Mouse (Mus musculus): ENCODE measurements at regions not wholly inside any gene's neighbourhood (a gene's known extent, or its start where the extent isn't known, plus 50 kb on each side); places are given as distances from the start of the nearest gene placed in this dataset.
A peak's percentile ranks its signal among the peaks of the same experiment; 100 is the strongest.
"Not testable (repeated sequence)": the region's sequence is repeated elsewhere in the genome, so short reads cannot be mapped to it uniquely, and the experiment has no call there.

DNA sequence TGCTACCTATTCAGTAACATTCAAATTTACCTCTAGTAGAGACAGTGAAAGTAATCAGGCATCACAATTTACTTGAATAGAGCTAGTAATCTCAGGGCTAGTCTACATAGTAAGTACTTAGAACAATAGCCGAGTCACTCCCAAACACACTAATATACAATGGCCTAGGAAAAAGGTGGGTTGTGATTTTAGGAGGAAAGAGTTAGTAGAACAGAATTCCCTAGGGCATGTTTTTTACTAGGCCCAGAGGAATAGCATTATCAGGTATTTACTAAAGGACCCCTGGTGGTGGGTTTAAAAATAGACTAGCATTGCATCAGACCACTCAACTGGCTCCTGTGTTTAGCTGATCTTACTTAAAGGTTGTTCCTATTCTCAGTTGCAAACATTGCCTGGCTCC lies 535.8 kb downstream of the Mat2b start:
- H3K27me3 ChIP-seq; H3K9me3 ChIP-seq; H3K4me1 ChIP-seq (replicated peaks); ATAC-seq; H3K4me2 ChIP-seq (replicated peaks); H3K4me3 ChIP-seq (replicated peaks); H3K36me3 ChIP-seq; H3K9ac ChIP-seq (replicated peaks); H3K27ac ChIP-seq: not testable (repeated sequence)
- WGBS: 95% methylated on average over 1 of the region's 1 CpGs

DNA sequence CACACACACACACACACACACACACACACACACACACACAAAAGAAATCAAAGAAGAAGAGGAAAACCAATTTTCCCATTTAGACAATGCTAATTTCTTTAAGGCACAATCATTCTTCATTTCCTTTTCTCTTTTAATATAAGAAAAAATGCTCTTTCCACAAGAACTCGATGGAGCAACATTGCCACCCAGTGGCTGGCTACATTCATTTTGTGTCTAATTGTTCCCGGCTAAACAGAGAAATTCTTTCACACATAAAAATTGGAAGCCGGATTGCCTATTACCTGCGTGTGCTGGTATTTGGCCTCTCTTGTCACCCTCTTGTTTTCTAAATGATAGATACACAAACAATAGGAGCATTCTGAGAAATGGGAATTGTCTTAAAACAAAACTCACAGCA lies 545.7 kb downstream of the Mat2b start:
- 18% methylated on average over 4 of the region's 4 CpGs for WGBS
- no peak for ATAC-seq
- Histone ChIP-seq H3K4me3 (replicated peaks) (no peak overlapping the region), H3K27me3 (no peaks in the 10 kb centered on the region), H3K27ac (peak overlapping the region; percentile 41; the same call in 1 of the 2 replicates), H3K4me2 (replicated peaks) (no peak overlapping the region), H3K9ac (replicated peaks) (no peak overlapping the region), H3K4me1 (replicated peaks) (peaks cover 3% of the 10 kb centered on the region; the same call in 1 of the 2 replicates), H3K36me3 (no peaks in the 10 kb centered on the region), H3K9me3 (no peaks in the 10 kb centered on the region)

DNA sequence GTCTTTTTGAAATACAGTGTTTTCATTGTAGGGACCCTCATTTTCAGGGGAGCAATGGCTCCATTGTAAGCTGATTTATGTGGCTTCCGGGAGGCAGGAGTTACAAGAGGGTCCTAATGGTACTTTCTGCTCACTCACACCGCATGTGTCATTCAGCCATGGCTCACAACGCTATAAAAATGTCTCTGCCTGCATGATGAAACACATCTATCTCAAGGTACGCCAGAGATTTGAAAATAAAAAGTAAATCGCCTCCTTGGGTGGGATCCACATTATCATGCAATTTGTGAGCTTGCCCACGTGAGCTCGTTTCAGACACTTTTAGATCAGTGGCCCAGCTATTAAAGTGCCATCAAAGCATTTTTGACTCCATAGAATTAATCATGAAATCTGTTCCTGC lies 557.2 kb downstream of the Mat2b start:
- Histone ChIP-seq H3K36me3 (no peaks in the 10 kb centered on the region), H3K9ac (replicated peaks) (no peak overlapping the region), H3K27ac (no peak overlapping the region), H3K4me1 (replicated peaks) (no peaks in the 10 kb centered on the region), H3K27me3 (no peaks in the 10 kb centered on the region), H3K9me3 (no peaks in the 10 kb centered on the region), H3K4me3 (replicated peaks) (no peak overlapping the region), H3K4me2 (replicated peaks) (no peak overlapping the region)
- WGBS: 77% methylated on average over 7 of the region's 7 CpGs
- ATAC-seq: no peak

DNA sequence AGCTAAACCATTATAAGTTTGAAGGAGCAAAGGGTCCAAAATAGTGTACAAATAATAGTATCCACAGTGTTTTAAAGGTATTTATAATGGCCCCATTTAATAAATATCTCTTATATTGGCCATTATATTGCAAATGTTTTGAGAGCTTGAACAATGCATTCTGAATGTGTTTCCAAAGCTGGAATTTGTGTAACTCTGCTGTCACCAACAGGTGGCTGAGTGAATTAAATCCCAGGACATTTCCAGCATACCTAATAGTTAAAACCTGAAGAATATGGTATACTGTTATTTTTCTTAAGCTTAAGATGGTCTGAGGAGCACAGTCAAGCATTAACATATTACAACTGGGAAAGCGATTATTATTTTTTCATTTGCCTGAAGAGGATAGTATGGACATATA lies 592.4 kb downstream of the Mat2b start:
- no peaks in the 10 kb centered on the region for H3K4me1 ChIP-seq (replicated peaks)
- no peak overlapping the region for H3K4me3 ChIP-seq (replicated peaks)
- H3K9me3 ChIP-seq: no peaks in the 10 kb centered on the region
- no peak overlapping the region for H3K4me2 ChIP-seq (replicated peaks)
- no peak for ATAC-seq
- H3K9ac ChIP-seq (replicated peaks): no peak overlapping the region
- H3K36me3 ChIP-seq: no peaks in the 10 kb centered on the region
- H3K27me3 ChIP-seq: no peaks in the 10 kb centered on the region
- WGBS: 95% methylated on average over 1 of the region's 1 CpGs
- H3K27ac ChIP-seq: no peak overlapping the region

DNA sequence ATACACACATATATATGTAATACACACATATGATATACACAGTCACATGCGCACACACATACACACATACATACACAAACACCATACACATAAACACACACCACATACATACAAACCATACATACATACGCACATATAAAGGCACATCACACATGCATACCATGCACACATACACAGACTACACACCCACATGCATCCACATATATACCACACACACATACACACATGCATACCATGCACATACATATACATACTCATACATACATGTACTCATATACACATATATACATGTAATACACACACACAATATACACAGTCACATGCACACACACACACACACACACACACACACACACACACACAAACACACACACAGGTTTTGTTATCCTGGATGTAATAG lies 620.7 kb downstream of the Mat2b start:
- 97% methylated on average over 2 of the region's 2 CpGs for WGBS
- Histone ChIP-seq H3K27ac (no peak overlapping the region), H3K4me3 (replicated peaks) (no peak overlapping the region), H3K4me2 (replicated peaks) (no peak overlapping the region), H3K4me1 (replicated peaks) (no peaks in the 10 kb centered on the region), H3K36me3 (no peaks in the 10 kb centered on the region), H3K9me3 (no peaks in the 10 kb centered on the region), H3K9ac (replicated peaks) (no peak overlapping the region), H3K27me3 (no peaks in the 10 kb centered on the region)
- 0 out of 2 replicates have a peak, but pooled peaks have one; percentile 37 for ATAC-seq

DNA sequence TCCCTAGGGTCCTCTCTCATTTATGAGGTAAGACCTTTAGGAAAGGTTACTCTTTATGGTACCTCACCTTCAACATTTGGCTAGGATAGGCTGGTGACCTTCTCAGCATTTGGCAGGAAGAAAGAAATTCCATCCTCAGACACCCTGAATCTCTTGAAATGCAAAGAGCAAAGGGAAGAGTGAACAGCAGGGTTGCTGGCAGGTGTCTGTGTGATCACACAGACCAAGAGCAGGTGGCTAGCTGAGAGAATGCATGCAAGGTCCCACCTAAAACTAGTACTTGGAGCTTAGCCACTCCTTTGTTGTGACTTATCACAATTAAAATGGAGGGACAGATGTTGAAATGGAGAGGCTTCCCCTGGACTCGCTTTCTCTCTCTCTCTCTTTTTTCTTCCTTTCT lies 644.5 kb downstream of the Mat2b start:
- Histone ChIP-seq H3K4me1 (replicated peaks) (no peaks in the 10 kb centered on the region), H3K4me3 (replicated peaks) (no peak overlapping the region), H3K4me2 (replicated peaks) (no peak overlapping the region), H3K9me3 (no peaks in the 10 kb centered on the region), H3K36me3 (no peaks in the 10 kb centered on the region), H3K27me3 (no peaks in the 10 kb centered on the region), H3K27ac (no peak overlapping the region), H3K9ac (replicated peaks) (no peak overlapping the region)
- 56% methylated on average over 1 of the region's 1 CpGs for WGBS
- ATAC-seq: no peak

DNA sequence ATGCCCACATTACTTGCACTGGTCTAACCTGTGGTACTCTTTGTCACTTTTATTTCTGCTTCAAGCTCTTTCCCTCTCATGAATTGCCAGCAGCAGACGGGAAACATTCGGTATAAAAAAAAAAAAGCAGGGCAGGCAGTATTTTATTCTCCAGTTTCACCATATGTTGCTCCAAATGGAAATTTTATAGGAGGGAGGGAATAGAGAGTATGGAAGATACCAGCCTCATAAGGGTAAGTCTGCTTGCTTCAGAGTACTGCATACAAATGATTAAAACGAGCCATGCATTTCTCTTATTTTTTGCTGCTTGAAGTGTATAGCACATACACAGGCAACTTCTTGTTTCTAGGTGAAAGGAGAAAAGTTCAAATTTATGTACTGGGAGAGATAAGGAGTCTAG lies 667.5 kb downstream of the Mat2b start:
- Histone ChIP-seq H3K4me1 (replicated peaks) (peaks cover 12% of the 10 kb centered on the region), H3K9ac (replicated peaks) (no peak overlapping the region), H3K27me3 (no peaks in the 10 kb centered on the region), H3K4me2 (replicated peaks) (no peak overlapping the region), H3K4me3 (replicated peaks) (no peak overlapping the region), H3K27ac (no peak overlapping the region), H3K9me3 (no peaks in the 10 kb centered on the region), H3K36me3 (no peaks in the 10 kb centered on the region)
- 89% methylated on average over 3 of the region's 3 CpGs for WGBS
- no peak for ATAC-seq

DNA sequence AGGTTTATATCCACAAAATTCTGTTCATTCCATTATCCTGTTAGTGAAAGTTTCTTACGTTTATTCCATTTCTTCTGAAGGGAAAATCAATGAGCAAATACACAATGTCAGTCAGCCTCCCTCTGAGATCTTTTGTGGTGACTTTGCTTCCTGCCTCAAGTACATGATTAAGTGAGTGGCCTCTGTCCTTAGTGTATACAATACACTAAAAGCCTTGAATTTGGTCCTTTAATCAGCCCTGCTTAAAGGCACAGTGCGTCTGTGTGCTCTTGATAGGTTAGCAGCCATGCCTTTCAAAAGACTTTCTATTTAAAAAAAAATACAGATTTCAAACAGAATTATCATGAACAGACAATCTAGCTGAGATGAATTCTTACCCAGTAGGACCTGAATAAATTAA lies 695.5 kb downstream of the Mat2b start:
- WGBS: 23% methylated on average over 2 of the region's 2 CpGs
- no peaks in the 10 kb centered on the region for H3K9me3 ChIP-seq
- no peak for ATAC-seq
- no peaks in the 10 kb centered on the region for H3K36me3 ChIP-seq
- no peak overlapping the region for H3K4me3 ChIP-seq (replicated peaks)
- no peak overlapping the region for H3K4me2 ChIP-seq (replicated peaks)
- no peaks in the 10 kb centered on the region for H3K27me3 ChIP-seq
- H3K27ac ChIP-seq: no peak overlapping the region
- H3K9ac ChIP-seq (replicated peaks): no peak overlapping the region
- H3K4me1 ChIP-seq (replicated peaks): no peaks in the 10 kb centered on the region

DNA sequence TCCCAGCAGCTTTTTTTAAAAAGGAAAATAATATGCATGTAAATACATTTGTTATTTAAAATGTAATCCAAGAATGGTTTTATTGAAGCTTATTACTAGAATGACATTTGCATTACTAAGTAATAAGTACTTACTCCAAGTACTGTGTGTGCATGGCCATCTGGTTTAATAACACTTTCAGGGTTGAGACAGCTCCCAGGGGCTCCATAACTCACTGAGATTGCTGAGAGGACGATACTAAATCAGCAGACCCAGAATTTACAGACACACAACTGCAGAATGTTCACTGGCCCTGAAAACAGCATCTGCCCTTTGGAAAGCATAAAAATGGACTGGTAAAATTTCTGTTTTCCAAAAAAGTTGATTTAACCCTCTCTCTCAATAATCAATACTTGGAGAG lies 696.4 kb downstream of the Mat2b start:
- H3K4me2 ChIP-seq (replicated peaks): no peak overlapping the region
- no peak overlapping the region for H3K27ac ChIP-seq
- no peak overlapping the region for H3K4me3 ChIP-seq (replicated peaks)
- H3K9ac ChIP-seq (replicated peaks): no peak overlapping the region
- no peak for ATAC-seq
- H3K36me3 ChIP-seq: no peaks in the 10 kb centered on the region
- H3K4me1 ChIP-seq (replicated peaks): no peaks in the 10 kb centered on the region
- no peaks in the 10 kb centered on the region for H3K9me3 ChIP-seq
- 33% methylated on average over 1 of the region's 1 CpGs for WGBS
- H3K27me3 ChIP-seq: no peaks in the 10 kb centered on the region

DNA sequence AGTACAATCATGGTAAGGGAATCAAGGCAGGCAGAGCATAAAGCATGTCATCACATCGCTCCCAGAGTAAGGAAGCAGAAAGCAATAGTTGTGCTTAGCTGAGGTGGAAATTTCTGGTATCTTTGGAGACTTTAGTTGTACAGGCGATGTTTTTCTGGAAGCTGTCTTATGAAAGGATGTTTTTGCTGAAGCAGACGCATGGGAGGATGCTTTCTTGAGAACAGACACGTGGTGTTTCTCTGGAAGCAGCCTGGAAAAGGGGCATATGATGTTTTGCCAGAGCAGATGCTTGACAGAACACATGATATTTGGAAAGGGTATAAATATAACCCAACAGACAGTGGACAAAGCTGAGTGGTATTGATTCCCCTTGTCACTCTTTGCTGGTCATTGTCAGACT lies 722.4 kb downstream of the Mat2b start:
- Histone ChIP-seq H3K9me3 (no peaks in the 10 kb centered on the region), H3K27me3 (no peaks in the 10 kb centered on the region), H3K27ac (no peak overlapping the region), H3K4me3 (replicated peaks) (no peak overlapping the region), H3K4me1 (replicated peaks) (no peaks in the 10 kb centered on the region), H3K36me3 (no peaks in the 10 kb centered on the region), H3K4me2 (replicated peaks) (no peak overlapping the region), H3K9ac (replicated peaks) (no peak overlapping the region)
- ATAC-seq: no peak
- 84% methylated on average over 4 of the region's 4 CpGs for WGBS

DNA sequence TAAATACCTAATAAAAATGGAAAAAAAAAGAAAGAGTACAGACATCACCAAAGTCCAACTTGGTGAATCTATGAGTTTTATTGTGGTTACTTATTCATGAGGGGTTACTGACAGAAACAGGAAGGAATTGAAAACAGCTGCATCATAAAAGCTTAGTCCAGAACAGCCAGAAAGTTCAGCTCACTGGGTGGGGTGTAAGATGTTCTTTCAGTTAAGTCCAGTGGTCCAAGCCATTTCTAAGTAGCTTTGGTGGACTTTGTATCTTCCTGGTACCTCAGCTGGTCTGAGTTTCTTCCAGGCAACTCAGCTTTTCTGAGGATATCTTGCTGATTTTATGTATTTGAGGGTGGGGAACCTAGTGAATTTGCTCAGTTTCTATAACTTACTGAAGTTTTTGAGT lies 731.3 kb downstream of the Mat2b start:
- Histone ChIP-seq H3K9me3 (no peaks in the 10 kb centered on the region), H3K9ac (replicated peaks) (no peak overlapping the region), H3K4me1 (replicated peaks) (no peaks in the 10 kb centered on the region), H3K4me3 (replicated peaks) (no peak overlapping the region), H3K4me2 (replicated peaks) (no peak overlapping the region), H3K27ac (no peak overlapping the region), H3K27me3 (no peaks in the 10 kb centered on the region), H3K36me3 (no peaks in the 10 kb centered on the region)
- no peak for ATAC-seq

DNA sequence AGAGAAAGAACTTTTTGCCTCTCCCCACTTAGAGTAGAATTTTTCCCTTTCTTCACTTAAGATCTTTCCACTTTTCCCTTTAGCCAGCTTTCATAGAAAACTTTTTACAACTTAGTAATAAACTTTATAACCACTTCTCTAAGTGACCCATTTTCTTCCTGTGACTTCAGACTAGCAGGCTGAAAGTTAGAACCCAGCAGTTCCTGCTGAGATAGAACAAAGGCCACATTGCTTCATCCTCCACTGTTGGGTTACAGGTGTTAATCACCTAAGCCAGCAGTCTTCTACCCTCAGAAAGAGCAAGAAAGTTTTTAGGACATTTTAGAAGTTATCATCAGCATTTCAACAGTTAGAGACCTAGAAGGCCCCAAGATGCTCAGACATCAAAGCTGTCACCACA lies 740.6 kb downstream of the Mat2b start:
- Histone ChIP-seq H3K36me3 (no peaks in the 10 kb centered on the region), H3K9ac (replicated peaks) (no peak overlapping the region), H3K27me3 (no peaks in the 10 kb centered on the region), H3K4me1 (replicated peaks) (no peaks in the 10 kb centered on the region), H3K4me2 (replicated peaks) (no peak overlapping the region), H3K9me3 (no peaks in the 10 kb centered on the region), H3K4me3 (replicated peaks) (no peak overlapping the region), H3K27ac (no peak overlapping the region)
- no peak for ATAC-seq

DNA sequence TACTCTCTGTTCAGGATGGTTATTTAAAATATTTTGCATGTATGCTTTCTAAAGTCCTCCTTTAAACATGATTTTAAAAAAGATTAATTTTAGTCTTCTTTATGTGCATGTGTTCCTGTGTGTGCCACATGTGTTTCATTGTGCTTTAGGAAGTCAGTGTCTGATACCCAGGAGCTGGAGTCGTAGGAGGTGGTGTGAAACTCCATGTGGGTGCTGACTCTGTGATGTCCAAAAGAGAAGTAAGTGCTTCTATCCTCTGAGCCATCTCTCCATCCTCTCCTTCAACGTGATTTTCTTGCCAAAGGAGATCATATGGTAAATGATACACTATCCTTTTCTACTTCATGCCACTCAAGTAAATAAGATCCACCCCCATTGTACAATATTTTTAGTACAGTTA lies 750.8 kb downstream of the Mat2b start:
- WGBS: 77% methylated on average over 2 of the region's 2 CpGs
- H3K9me3 ChIP-seq: no peaks in the 10 kb centered on the region
- H3K9ac ChIP-seq (replicated peaks): no peak overlapping the region
- no peaks in the 10 kb centered on the region for H3K4me1 ChIP-seq (replicated peaks)
- H3K36me3 ChIP-seq: no peaks in the 10 kb centered on the region
- no peak overlapping the region for H3K4me2 ChIP-seq (replicated peaks)
- no peaks in the 10 kb centered on the region for H3K27me3 ChIP-seq
- no peak overlapping the region for H3K27ac ChIP-seq
- no peak overlapping the region for H3K4me3 ChIP-seq (replicated peaks)
- no peak for ATAC-seq

DNA sequence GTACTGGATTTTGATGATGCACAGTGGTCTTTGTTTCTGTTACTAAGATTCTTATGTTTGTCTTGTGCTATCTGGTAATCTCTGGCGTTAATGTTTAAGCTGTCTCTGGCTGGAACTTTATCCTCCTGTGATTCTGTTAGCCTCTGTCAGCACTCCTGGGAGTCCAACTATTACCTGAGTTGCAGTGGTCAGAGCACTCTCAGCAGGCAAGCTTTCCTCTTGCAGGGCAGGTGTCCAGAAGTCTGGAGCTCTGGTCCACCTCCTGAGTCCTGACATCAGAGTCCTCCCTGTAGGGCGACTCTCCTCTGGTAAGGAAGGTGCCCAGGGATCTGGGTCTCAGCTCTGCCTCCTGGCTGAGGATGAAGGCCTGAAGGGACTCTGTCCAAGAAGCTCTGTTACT lies 760.8 kb downstream of the Mat2b start:
- Histone ChIP-seq H3K4me1 (replicated peaks) (no peaks in the 10 kb centered on the region), H3K27me3 (no peaks in the 10 kb centered on the region), H3K27ac (no peak overlapping the region), H3K9me3 (no peaks in the 10 kb centered on the region), H3K9ac (replicated peaks) (no peak overlapping the region), H3K4me2 (replicated peaks) (no peak overlapping the region), H3K4me3 (replicated peaks) (no peak overlapping the region), H3K36me3 (no peaks in the 10 kb centered on the region)
- 77% methylated on average over 2 of the region's 2 CpGs for WGBS
- no peak for ATAC-seq

Data from midbrain, embryonic 13.5 days (tissue).